9 mouse cellular contexts compared by ENCODE assay signal in the genomic region with DNA sequence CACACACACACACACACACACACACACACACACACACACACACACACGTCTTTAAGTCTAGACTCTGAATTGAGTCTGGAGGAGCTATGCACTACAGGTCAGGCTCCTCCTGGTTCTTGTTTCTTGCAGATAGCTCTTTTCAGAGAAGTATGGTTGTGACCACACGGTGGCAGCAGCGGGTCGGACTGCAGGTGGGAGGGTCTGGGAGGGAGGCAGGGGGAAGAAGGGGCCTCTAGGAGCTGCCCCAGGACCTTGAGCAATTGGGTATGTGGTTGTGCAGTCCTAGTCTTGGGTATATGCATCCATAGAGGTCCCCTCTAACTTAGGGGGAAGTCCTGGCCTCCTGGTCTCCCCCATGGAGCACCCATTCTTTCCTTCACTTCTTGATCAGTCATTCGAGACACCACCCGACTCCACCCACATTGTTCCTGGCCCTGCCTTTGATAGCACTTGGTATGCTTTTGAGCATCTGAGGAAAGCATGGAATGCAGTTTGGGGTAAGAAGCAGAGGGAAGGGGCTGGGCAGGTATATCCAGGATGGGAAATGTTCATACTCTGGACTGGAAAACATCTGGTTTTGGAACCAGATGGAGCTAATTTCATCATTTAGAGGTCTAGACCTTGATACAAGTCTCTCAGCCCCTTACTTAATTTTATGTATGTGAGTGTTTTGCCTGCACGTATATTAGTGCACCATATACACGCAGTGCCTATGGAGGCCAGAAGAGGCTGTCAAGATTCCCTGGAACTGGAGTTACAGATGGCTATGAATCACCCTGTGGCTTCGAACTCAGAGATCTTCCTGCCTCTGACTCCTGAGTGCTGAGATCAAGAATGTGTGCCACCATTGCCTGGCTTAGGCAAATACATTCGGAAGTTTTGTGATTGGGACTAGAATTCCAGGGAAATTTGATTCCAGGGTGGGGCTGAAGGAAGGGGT. TPM values are rescaled to one million over a fixed set of nuclear protein-coding genes. Genes with fewer than 3 reads are reported as not detected.
DNase-seq lines count a peak whose midpoint lies in the region; ATAC-seq lines count a peak whose summit lies in the region.
"Had no signal": no experiment of that assay in that cellular context is flagged by ENCODE, and none has a peak within 500 bp of the region (broad histone marks: within the 10 kb centered on the region; RNA-seq: fewer than 3 reads in every experiment).

No protein-coding gene starts in this region.

- peaks cover 5% of the 10 kb centered on the region for H3K36me3 ChIP-seq in midbrain, embryonic 10.5 days
- H3K36me3 ChIP-seq in midbrain, embryonic 16.5 days (ENCODE audit: control insufficient read depth, insufficient read depth, low read length): no peaks in the 10 kb centered on the region
- no peaks in the 10 kb centered on the region for H3K36me3 ChIP-seq in heart, embryonic 11.5 days (ENCODE audit: control insufficient read depth, insufficient read depth, low read length)
- H3K36me3 ChIP-seq: neural tube, embryonic 13.5 days had no signal

- H3K4me2 ChIP-seq in midbrain, embryonic 16.5 days (ENCODE audit: low read length): no peak overlapping the region
- 0 out of 2 replicates have a peak overlapping the region, but pooled peaks have one; percentile 16 for H3K4me2 ChIP-seq in heart, embryonic 11.5 days
- H3K4me2 ChIP-seq: neural tube, embryonic 13.5 days had no signal

- DNase-seq in midbrain, embryonic 10.5 days (ENCODE audit: low spot score): peak; percentile 85
- peak; percentile 80 for DNase-seq in NIH3T3 (ENCODE audit: low read depth)
- DNase-seq in cerebellum, postnatal 25 days: peak; percentile 67 to 84
- DNase-seq in layer of hippocampus, postnatal 25 days (ENCODE audit: extremely low spot score in 1 of 2, low spot score in 1 of 2): peak; percentile 56 to 82
- DNase-seq in thymus, postnatal 10 days (ENCODE audit: low spot score in 2 of 2): peak; percentile 74 to 88

- H3K9ac ChIP-seq in midbrain, embryonic 16.5 days (ENCODE audit: low read depth, low read length): no peak overlapping the region
- H3K9ac ChIP-seq in heart, embryonic 11.5 days (ENCODE audit: low read depth, low read length): no peak overlapping the region
- H3K9ac ChIP-seq: neural tube, embryonic 13.5 days had no signal

- H3K27me3 ChIP-seq in midbrain, embryonic 10.5 days (ENCODE audit: low read depth, poor library complexity, severe bottlenecking): no peaks in the 10 kb centered on the region
- H3K27me3 ChIP-seq in midbrain, embryonic 16.5 days (ENCODE audit: control insufficient read depth, insufficient read depth, low read depth, low read length): no peaks in the 10 kb centered on the region
- no peaks in the 10 kb centered on the region for H3K27me3 ChIP-seq in heart, embryonic 11.5 days (ENCODE audit: control insufficient read depth, insufficient read depth, low read length)
- H3K27me3 ChIP-seq: neural tube, embryonic 13.5 days had no signal

- no peak overlapping the region; the same call in 1 of the 2 replicates for H3K27ac ChIP-seq in midbrain, embryonic 10.5 days (replicated peaks)
- no peak overlapping the region for H3K27ac ChIP-seq in midbrain, embryonic 16.5 days (ENCODE audit: low read length)
- H3K27ac ChIP-seq in heart, embryonic 11.5 days (ENCODE audit: low read depth, low read length): no peak overlapping the region
- H3K27ac ChIP-seq: neural tube, embryonic 13.5 days had no signal

- peaks cover 43% of the 10 kb centered on the region for H3K4me1 ChIP-seq in midbrain, embryonic 10.5 days
- H3K4me1 ChIP-seq in midbrain, embryonic 16.5 days (ENCODE audit: control insufficient read depth, insufficient read depth, low read length): peaks cover 20% of the 10 kb centered on the region
- peaks cover 17% of the 10 kb centered on the region for H3K4me1 ChIP-seq in heart, embryonic 11.5 days (ENCODE audit: control insufficient read depth, insufficient read depth, low read length)

- H3K4me3 ChIP-seq in midbrain, embryonic 10.5 days: 0 out of 2 replicates have a peak overlapping the region, but pooled peaks have one; percentile 7
- H3K4me3 ChIP-seq in midbrain, embryonic 16.5 days (ENCODE audit: low read depth, low read length): no peak overlapping the region
- H3K4me3 ChIP-seq in heart, embryonic 11.5 days (ENCODE audit: low read depth, low read length): no peak overlapping the region
- H3K4me3 ChIP-seq: neural tube, embryonic 13.5 days had no signal

- no peak for ATAC-seq in midbrain, embryonic 16.5 days
- no peak for ATAC-seq in heart, embryonic 11.5 days (replicated peaks; ENCODE audit: insufficient number of reproducible peaks, low FRiP score, low TSS enrichment)
- ATAC-seq in megakaryocyte progenitor cell, adult 5-6 weeks (replicated peaks; ENCODE audit: poor library complexity): peak; percentile 78

- WGBS in midbrain, embryonic 10.5 days: 35% methylated on average over 10 of the region's 10 CpGs
- WGBS in midbrain, embryonic 16.5 days: 31% methylated on average over 10 of the region's 10 CpGs
- 39% methylated on average over 10 of the region's 10 CpGs for WGBS in heart, embryonic 11.5 days (ENCODE audit: insufficient replicate concordance)

- H3K9me3 ChIP-seq in midbrain, embryonic 10.5 days (replicated peaks): no peaks in the 10 kb centered on the region
- no peaks in the 10 kb centered on the region for H3K9me3 ChIP-seq in midbrain, embryonic 16.5 days (replicated peaks; ENCODE audit: control insufficient read depth, low read length, poor library complexity, severe bottlenecking)
- H3K9me3 ChIP-seq in heart, embryonic 11.5 days (replicated peaks; ENCODE audit: control insufficient read depth, low read length): no peaks in the 10 kb centered on the region
- H3K9me3 ChIP-seq: neural tube, embryonic 13.5 days had no signal

RNA-seq across cellular contexts. Expression of a gene that starts 2.7 kb away (rescaled TPM):
- 79.0 and 79.2 TPM in 2 replicates for polyA plus RNA-seq in midbrain, embryonic 10.5 days (2016; fragmentation: Nextera tagmentation; extraction: Ambion mirVana)
- 129 and 142 TPM in 2 replicates for polyA plus RNA-seq in midbrain, embryonic 16.5 days (2015; fragmentation: Nextera tagmentation; extraction: Ambion mirVana)
- 50.4 and 57.2 TPM in 2 replicates for polyA plus RNA-seq in heart, embryonic 11.5 days (2014; fragmentation: Nextera tagmentation; extraction: Ambion mirVana)
- total RNA-seq in layer of hippocampus, postnatal 25 days (2021): 10 to 100 TPM; 31.3 to 37.9 TPM
- 14.7 and 14.8 TPM in 2 replicates for total RNA-seq in megakaryocyte progenitor cell, adult 5-6 weeks (2015)
- 18.8 and 25.3 TPM in 2 replicates for total RNA-seq in megakaryocyte progenitor cell, adult 5-6 weeks (2017)

RNA-seq across cellular contexts. Expression of a gene that starts 20.5 kb away (rescaled TPM):
- polyA plus RNA-seq in midbrain, embryonic 10.5 days (2016; fragmentation: Nextera tagmentation; extraction: Ambion mirVana): 18.6 and 19.9 TPM in 2 replicates
- polyA plus RNA-seq in midbrain, embryonic 16.5 days (2015; fragmentation: Nextera tagmentation; extraction: Ambion mirVana): 14.4 and 18.5 TPM in 2 replicates
- 28.6 and 35.9 TPM in 2 replicates for polyA plus RNA-seq in heart, embryonic 11.5 days (2014; fragmentation: Nextera tagmentation; extraction: Ambion mirVana)
- 10 to 100 TPM; 40.0 to 46.4 TPM for total RNA-seq in layer of hippocampus, postnatal 25 days (2021)
- 5.2 and 6.1 TPM in 2 replicates for total RNA-seq in megakaryocyte progenitor cell, adult 5-6 weeks (2015)
- total RNA-seq in megakaryocyte progenitor cell, adult 5-6 weeks (2017): 13.4 and 15.0 TPM in 2 replicates

RNA-seq across cellular contexts. Expression of a gene that starts 27.0 kb away (rescaled TPM):
- 41.9 and 43.3 TPM in 2 replicates for polyA plus RNA-seq in midbrain, embryonic 10.5 days (2016; fragmentation: Nextera tagmentation; extraction: Ambion mirVana)
- polyA plus RNA-seq in midbrain, embryonic 16.5 days (2015; fragmentation: Nextera tagmentation; extraction: Ambion mirVana): 47.6 and 48.7 TPM in 2 replicates
- 31.1 and 33.7 TPM in 2 replicates for polyA plus RNA-seq in heart, embryonic 11.5 days (2014; fragmentation: Nextera tagmentation; extraction: Ambion mirVana)
- total RNA-seq in layer of hippocampus, postnatal 25 days (2021): 10 to 100 TPM; 55.4 to 59.7 TPM
- 18.9 and 25.2 TPM in 2 replicates for total RNA-seq in megakaryocyte progenitor cell, adult 5-6 weeks (2015)
- total RNA-seq in megakaryocyte progenitor cell, adult 5-6 weeks (2017): 11.8 and 12.8 TPM in 2 replicates

RNA-seq across cellular contexts. Expression of a gene that starts 38.8 kb away (rescaled TPM):
- polyA plus RNA-seq in midbrain, embryonic 10.5 days (2016; fragmentation: Nextera tagmentation; extraction: Ambion mirVana): 51.8 TPM in 2 replicates
- 13.2 and 14.9 TPM in 2 replicates for polyA plus RNA-seq in midbrain, embryonic 16.5 days (2015; fragmentation: Nextera tagmentation; extraction: Ambion mirVana)
- 42.3 and 51.5 TPM in 2 replicates for polyA plus RNA-seq in heart, embryonic 11.5 days (2014; fragmentation: Nextera tagmentation; extraction: Ambion mirVana)
- 10 to 100 TPM; 11.9 to 13.5 TPM for total RNA-seq in layer of hippocampus, postnatal 25 days (2021)
- total RNA-seq in megakaryocyte progenitor cell, adult 5-6 weeks (2015): 41.4 and 42.8 TPM in 2 replicates
- total RNA-seq in megakaryocyte progenitor cell, adult 5-6 weeks (2017): 49.6 and 52.8 TPM in 2 replicates

RNA-seq across cellular contexts. Expression of a gene that starts 38.8 kb away (rescaled TPM):
- polyA plus RNA-seq in midbrain, embryonic 10.5 days (2016; fragmentation: Nextera tagmentation; extraction: Ambion mirVana): 540 and 645 TPM in 2 replicates
- 77.1 and 86.2 TPM in 2 replicates for polyA plus RNA-seq in midbrain, embryonic 16.5 days (2015; fragmentation: Nextera tagmentation; extraction: Ambion mirVana)
- 399 and 411 TPM in 2 replicates for polyA plus RNA-seq in heart, embryonic 11.5 days (2014; fragmentation: Nextera tagmentation; extraction: Ambion mirVana)
- total RNA-seq in layer of hippocampus, postnatal 25 days (2021): 1 to 10 TPM; 2.4 to 3.0 TPM
- total RNA-seq in megakaryocyte progenitor cell, adult 5-6 weeks (2015): 268 TPM in 2 replicates
- 171 and 192 TPM in 2 replicates for total RNA-seq in megakaryocyte progenitor cell, adult 5-6 weeks (2017)
